Mouse (Mus musculus) adrenal gland, postnatal 14 days (tissue): Measurements from ENCODE around the gene Kcnab1. TPM values are rescaled to one million over a fixed set of nuclear protein-coding genes. Genes with fewer than 3 reads are reported as not detected.

ENCODE experiments used
- DNase-seq: peaks from one replicate; pipeline ENCODE4 v3.0.0; 2021; ENCODE audit warnings: mixed read lengths
- total RNA-seq: library from RNA; stranded (reverse); gene quantifications from 2 replicates; pipeline ENCODE4 v1.2.3, GENCODE M21; 2021

Gene Kcnab1
- total RNA-seq, 1 experiment from 2014 or later: 0.74 TPM

DNA sequence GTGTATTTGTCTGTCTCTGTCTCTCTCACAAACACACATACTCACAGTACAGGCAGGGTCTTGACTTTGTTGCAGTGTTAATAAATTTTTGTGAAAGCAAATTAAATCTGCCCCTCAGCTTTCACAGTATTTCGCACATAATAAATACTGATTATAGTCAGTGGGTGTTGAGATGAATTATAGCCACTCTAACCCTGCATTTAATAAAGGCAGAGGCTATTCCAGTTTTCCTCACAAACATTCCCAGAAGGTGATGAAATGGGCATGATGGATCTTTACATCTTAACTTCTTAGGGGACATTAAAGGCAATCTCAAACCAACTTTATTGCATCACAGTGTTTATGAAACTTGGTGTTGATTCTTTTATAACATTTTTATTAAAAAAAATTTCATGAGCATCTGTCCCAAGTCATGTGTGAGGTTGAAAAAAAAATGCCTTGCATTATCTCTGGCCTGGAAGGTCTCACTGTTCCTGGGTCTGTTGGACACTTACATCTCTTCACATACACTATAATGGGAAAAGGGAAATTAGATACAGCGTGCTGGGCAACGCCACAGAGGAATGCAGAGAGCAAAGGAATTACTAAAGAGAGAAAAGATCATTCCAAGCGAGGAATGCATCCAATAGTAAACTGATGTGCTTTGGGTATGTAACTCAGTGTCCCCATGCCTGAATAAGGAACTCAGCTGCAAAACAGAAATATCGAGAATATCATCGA, 95.3 kb downstream of the Kcnab1 start:
- DNase-seq: no peak

DNA sequence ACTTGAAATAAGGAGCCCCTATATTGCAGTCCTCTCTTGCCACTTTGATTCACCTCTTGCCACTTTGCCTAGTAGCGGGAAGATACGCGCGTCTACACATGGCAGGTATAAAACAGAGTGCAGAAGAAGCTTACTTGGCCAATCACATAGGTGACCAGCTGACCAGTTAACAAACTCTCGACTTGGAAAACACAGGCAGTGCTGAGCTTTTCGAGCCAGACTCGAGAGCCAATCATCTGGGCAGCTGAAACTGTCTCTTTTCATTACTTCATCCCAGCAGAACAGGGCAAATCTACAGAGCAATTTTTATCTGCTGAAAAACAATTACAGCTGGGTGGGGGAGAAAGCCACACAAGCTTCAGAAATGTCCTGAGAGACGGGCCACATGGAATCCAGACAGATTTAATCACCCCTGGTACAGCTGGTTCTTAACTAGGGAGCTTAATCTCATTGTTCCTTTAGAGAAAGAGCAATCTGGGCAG, 96.4 kb downstream of the Kcnab1 start:
- DNase-seq: no peak

DNA sequence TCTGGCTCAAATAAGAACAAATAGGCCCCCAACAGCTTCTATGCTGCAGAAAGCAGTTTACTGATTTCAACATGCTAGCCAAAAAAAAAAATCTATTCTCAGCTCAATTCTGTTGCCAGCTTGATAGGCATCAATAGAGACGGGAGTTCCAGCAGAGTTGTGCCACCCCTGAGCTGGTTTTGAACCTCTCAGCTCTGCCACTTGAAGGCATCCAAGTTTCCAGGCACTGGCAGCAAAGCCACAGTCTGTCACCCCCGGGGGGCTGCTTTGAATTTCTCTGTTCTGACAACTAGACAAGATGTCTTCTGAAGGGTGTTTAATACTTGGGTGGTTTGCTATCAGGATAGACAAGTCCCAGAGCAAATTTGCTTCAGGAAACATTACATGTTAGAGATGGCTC, 104.5 kb downstream of the Kcnab1 start:
- no peak for DNase-seq

DNA sequence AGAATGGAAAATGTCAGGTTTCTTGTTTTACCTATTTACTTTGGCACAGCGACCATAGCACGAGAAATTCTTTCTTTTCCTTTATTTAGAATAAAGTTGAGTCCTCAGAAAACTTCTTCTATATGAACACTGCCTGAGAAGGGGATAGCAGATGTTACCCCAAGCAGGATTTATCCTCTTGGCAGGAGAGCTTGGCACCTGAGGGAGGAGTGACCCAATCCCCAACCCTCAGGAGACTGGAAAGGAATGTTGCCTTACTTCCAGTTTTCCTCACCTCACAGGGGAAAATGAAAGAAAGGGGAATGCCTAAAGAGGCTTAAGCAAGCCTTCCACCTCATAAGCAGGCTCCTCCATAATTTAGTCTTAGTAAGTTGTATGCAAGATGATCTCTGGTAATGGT, 105.5 kb downstream of the Kcnab1 start:
- peak; percentile 24 for DNase-seq

DNA sequence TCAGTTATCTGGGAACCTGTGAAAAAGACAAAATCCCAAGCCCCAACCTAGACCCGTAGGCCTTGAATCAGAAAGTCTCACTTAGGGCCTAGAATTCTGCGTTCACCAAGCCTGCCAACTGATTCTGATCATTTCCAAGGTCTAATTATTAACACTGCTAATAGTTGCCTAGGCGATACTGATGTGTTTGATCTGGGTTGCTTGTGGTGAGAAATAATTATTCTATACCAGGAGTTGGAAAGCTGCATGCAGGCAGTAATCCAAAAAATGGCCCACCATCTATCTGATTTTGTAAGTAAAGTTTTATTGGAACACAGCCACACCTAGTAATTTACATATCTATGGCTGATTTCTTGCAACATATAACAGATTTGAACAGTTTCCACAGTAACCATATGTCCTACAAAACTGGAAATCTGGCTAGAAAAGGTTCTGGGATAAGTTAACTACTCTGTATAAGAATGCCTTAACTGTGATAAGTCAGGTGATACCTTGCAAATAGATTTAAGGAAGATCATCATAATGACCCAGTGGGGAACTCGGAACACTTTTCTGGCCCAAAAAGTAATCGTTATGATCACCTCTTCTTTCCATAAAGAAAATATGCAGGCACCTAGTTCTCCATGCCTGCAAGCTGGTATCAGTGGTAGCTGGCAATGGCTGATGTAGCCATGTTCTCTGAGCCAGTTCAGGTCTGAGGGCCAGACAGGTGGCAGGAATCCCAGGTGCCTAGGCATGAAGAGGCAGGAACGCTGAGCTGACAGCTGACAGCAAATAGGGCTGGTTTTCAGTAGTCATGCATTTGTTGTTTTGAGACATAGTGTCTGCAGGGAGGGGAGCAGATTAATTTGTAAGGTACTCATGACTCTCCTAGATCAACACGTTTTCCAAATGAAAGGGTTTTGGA, 108.7 kb downstream of the Kcnab1 start:
- DNase-seq: no peak

DNA sequence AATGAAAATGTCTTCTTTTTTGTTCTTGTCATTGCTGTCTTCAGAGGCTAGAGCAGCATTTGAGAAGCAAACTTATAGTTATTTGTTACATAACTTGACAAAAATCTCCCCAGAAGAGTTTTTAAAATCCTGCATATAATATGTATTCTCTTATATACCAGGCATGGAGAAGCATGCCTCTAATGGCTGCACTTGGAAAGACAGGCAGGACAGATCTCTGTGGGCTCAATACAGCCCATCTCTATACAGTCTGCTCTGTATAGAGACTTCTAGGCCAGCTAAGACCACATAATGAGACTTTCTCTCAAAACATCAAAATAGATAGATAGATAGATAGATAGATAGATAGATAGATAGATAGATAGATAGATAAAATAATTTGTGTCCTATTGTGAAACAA, 111.1 kb downstream of the Kcnab1 start:
- DNase-seq: no peak

DNA sequence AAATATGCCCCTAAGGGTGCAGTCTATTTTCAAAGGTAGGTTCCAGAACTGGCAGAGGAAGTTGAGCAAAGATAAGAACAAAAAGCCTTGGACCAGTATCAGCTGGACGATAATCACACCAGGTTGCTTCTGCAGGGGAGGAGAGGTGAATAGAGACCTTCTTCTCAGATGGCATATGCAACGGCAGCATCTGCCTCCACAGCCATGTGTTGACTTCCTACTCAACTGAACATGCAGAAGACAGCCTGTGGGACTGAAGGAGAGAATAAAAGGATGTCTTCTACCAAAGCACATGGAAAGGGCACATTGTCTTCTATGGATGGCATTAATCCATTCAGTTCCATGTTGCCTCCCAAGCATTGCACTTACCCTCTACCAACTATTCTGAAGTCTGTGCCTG, 114.5 kb downstream of the Kcnab1 start:
- no peak for DNase-seq

DNA sequence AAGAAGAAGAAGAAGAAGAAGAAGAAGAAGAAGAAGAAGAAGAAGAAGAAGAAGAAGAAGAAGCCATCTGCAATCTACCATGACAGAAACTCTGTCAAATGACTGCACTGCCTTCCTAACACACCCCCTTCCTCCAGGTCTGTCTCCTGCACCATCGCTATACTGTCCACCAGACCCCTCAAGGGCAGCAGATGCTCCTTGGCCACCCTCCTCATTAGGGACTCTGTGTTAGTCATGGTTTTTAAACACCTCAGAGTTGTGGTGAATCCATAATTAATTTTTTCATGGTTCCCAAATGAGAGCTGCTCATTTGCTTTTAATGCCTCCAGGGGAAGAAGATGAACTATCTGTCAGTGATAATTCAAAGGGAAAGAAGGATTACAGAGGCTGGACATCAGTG, 121.8 kb downstream of the Kcnab1 start:
- no peak for DNase-seq

DNA sequence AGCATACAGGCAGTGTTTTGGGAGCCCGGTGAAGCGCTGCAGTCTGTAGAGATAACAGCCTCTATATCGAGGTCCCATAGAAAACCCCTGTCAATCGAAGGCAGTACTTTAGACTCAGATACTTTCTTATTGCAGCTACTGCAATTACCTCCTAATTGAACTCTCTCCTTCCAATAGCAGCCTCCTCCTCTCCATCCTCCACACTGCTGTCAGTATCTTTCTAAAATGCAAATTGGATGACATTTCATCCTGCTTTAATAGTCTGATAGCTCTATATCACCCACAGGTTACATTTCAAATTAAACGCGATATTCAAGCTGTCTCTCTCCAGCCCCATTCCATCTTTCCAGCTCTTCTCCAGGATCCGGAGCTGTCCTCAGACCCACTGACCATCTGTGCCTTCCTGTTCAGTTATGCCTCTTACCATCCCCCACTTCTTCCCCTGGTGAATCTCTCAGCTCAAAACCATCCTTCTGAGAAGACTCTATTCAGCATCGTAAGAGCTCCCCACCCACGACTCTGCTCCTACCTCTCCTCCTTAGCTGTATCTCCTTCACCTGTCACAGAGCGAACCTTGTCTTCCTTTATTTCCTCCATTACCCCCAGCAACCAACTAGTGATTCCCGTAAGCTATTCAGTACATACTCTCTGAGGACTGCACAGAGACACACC, 122.4 kb downstream of the Kcnab1 start:
- no peak for DNase-seq

DNA sequence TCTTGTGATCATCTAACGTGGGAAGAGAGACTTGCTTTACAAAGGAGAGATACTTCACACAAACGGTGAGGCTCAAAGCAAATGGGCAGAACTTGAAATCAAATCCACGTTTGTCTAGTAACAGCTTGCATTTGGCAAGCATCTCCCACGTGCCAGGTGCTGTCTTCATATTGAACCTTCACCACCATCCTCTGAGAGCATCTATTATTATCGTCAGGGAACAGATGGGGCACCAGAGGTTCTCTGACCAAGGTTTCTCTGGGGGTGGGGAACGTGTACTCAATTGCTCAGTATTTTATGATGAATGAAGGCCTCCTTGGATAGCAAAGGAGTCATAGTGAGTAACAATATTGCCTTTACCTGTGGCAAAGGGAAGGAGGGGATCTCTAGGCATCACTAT, 139.8 kb downstream of the Kcnab1 start:
- no peak for DNase-seq

DNA sequence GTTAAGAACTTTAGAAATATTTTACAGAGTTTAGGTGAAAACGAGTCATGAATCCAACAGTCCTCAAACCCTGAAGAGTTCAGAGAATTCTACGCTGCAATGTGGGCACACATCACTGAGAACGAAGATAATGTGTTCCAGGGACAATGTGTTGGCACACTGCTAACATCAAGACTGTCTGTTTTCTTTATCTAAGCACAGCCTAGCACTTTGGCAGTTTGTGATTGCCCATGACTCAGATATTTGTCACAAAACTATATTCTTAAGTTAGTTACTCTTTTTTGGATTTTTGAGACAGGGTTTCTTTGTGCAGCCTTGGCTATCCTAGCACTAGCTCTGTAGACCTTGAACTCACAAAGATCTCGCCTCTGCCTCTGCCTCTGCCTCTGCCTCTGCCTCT, 151.3 kb downstream of the Kcnab1 start:
- no peak for DNase-seq

DNA sequence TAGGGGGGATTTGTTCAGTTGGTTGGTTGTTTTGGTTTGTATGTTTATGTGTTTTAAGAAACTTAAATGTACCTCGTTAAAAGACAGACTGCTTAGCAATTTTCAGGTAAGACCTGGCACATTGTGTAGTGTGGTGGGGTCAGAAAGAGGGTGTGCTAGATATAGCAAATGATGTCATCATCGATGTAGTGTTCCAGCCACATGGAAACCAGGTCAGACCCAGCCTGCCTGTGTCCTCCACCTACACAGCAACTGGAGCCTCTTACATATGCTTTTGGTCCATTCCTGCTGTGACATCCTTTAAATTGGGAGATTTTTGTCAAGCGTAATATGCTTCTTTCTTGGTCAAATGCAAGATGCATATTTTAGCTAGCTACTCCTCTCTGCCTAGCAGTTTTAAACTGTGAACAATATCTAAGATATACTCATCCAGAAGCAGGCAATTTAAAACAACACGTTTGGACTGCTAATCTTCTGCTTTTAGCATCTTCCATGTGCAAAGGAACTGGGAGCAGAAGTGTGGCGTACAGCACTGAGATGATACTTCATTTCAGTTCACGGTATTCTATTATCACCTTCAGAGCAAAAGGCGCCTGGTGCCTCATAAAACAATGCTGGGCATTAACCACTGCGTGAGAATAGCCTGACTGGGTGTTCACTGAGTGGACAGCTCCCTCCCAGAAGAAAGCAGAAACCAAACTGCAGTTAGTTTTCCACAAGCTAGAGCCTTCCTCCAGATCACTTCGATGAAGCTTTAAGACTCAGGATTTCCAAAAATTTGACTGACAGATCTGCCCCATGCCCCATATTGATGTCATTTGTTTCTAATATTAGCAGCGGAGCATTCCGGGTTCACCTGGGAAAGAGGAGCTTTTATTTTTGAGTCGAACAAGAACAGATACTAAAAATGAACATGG, 153.6 kb downstream of the Kcnab1 start:
- no peak for DNase-seq

DNA sequence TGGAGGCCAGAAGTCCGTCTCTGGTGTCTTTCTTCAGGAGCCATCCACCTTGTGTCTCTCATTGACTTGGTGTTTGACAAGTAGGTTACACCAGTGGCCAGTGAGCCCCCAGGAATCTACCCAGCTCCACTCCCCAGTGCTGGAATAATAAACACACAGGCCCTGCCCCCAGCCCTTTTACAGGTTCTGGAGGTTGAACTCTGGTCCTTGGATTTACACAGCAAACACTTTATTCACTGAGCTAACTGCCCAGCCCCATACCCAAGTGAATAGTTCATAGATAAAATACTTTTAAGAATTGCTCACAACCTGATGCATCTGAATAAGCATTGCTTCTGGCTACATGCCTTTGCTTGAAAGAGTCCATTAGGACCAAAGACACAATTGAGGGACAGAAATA, 164.1 kb downstream of the Kcnab1 start:
- DNase-seq: no peak

DNA sequence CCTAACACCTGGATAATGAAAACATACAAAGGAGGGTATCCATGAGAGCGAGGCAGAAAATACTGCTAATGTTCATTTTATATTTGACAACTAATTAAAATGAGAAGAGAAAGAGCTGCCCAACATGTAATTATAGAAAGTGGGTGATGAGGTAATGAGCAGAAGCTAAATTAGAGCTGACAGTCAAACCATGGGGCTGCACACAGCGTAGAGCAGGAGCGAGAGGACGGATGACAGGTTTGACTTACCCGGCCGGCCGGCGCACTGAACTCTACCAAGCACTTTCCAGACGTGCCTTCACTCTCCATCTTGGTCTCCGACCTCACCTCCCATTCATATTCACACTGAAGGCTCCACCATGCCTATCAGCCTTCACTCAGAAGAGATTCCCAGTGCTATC, 168.6 kb downstream of the Kcnab1 start:
- DNase-seq: no peak

DNA sequence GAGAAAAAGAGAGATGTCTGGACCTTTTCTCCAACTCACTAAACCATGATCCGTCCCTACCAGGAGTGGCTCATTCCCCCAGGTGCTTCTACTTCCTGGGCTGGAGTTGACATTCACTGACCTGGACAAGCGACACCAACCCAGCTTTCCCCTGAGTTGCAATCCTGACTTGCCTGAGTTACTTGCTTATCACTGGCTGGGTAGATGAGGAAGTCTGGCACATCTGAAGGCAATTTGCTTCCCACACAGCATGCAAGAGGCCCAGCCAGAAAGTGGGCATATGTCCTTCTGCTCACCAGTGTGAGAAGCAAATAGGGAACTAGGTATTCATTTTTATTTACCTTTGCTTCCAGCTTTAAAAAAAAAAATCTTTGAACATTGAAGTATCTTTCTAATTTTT, 174.2 kb downstream of the Kcnab1 start:
- DNase-seq: no peak

DNA sequence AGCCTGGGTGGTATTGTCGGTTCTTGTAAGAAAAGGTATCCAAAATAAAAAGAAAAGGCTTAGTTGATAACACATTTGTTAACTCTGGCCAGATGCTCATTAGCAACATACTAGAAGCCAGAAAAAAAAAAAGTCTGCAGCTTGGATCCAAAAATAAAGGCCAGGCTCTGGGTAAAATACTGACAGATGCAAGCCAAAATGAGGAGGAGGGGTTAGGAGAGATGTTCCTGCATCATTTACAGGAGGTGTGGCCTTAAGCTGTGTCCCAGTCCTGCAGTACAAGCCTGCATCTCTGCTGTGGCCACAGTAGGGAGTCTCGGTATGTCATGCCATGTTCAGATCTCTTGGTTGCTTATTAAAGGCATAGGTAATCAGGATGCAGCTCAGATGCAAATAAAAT, 179.8 kb downstream of the Kcnab1 start:
- DNase-seq: no peak

DNA sequence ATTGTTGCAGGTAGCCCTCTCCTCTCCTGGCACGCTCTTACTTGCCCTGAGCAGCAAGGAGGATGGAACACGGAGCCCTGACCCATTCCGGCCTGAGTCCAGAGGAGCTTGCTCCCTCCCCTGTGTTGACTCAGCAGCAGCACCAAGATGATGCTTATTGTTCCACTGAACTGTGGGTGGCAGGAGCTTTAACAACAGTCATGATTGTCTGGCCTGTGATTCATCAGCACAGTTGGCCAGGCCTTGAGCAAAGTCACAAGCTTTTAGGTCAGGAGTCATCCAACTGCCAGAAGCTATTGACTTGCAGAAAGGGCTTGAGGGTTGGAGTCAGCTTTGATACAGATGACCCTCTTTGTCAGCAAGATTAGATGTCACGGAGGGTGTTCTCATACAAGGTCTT, 187.8 kb downstream of the Kcnab1 start:
- DNase-seq: peak; percentile 35

DNA sequence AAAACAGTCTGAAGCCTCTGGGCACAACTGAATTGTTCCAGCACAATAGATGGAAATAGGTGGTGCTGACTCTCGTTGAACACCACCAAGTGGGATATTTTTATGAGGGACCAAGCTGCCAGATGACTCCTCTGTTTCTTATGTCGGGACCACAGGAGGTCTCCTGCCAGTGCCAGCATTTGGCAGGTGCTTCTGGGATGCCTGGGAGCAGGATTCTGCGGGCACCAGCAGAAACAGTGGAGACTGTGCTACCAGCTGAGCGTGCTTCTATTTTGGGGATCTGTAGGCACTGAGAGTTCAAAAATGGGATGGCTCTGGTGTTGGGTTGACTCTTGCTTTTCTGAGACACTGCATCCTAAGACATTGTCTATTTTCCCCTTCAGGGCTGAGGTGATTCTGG, 190.0 kb downstream of the Kcnab1 start:
- no peak for DNase-seq

DNA sequence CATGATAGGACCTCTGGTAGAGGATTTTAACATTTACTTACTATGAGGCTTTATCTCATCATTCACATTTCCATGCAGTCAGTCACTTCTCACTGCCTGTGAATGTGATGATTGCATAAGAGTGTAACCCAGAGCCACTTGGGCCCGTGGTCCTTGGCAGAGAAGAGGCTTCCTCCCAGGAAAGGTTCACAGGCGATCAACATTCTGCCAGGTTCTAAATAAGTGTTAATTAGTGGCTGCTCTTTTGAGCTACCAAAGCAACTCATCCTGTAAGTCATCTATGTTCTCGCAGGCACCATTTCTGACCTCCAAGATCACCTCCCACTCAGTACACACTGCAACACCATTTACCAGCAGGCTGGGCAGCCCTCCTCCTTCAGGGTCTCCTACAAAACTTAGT, 192.3 kb downstream of the Kcnab1 start:
- no peak for DNase-seq

DNA sequence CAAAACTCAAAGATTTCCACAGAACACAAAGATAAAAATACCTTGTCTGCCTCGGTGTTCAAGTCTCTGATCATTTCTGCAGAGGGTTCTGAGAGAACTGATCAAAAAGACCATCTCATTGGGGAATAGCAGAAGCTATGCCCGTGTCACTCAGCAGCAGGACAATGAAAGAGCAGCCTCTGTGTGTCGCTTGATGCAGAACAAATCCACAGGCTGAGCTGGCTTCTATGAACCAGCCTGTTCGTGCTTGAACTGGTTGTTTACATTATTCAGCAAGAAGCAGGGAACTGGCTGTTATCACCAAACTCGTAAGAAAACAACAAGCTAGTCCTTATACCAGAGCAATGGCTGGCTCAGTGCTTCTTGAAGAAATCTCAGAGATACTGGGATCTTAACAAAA, 193.4 kb downstream of the Kcnab1 start:
- DNase-seq: no peak

DNA sequence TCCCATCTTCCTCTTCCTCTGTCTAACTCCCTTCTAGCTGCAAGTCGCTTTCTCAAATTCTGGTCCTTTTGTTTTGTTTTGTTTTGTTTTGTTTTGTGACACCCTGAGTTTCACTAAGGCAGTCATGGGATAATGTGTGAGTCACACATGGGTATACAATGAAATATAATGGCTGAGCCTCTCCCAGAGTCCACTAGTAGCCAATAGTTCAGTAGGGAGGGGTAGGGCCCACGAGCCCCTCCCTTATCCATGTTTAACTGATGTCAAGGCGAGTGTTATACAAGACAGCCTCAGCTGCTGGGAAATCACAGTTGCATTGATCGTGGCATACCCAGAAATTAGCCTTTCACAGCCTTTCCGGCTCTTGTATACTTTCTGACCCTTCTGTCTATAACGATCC, 206.7 kb downstream of the Kcnab1 start:
- DNase-seq: no peak

DNA sequence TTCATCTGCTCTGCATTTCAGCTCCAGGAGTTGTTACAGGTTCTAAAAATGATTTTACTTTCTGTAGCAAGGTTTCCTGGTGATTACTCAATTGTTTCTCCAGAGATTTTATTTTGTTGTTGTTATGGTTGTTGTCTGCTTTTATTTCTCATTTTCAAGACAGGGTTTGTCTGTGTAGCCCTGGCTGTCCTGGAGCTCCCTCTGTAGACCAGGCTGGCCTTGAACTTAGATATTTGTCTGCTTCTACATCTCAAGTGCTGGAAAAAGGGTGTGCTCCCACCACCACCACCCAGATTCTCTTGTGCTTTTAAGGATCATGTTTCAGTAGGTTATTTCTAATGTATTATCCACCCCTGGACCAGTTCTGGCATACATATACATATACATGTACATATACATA, 207.6 kb downstream of the Kcnab1 start:
- no peak for DNase-seq
